Mouse (Mus musculus): ENCODE measurements around the gene Vars2.

Vars2 gene

GRCm38 (mm10) chr17:35693906-35694305, 26.5 kb upstream of the Vars2 start:
- no peak for DNase-seq (ENCODE audit: low read depth)

DNA sequence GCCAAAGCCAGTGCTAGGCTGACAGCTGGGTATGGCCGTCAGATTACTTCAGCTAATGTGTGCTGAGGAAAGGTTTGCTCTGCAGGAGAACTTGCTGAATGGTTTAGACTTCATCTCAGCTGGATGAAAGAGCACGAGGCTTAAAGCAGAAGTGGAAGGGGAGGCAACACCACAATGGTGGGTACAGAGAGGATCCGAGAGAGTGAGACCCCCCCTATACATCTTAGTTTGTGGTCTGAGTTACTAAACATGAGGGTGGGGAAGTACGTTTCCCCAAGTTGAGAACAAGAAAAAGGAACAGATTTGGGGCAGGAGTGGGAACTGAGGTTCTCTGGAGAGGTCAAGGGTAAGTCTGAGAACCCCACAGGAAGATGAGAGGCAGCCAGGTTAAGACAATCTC, 25.0 kb upstream of the Vars2 start:
- no peak for DNase-seq (ENCODE audit: low read depth)

DNA sequence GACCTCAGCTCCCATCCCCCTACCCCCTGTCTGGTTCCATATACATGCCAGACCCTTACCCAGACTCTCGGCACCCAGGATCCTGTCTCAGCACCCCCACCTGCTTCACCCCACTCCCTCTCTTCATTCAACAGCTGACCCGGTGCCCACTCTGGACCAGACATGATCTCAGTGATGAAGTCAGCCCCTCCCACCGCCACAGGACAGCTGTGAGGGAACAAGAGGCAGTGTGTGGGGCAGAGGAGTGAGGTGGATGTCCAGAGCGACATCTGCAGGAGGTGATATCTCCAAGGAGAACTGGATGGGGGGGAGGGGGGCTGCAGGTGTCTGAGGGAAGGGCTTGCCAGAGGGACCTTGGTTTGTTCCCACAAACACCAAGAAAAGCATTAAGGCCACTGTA, 24.4 kb upstream of the Vars2 start:
- no peak for DNase-seq (ENCODE audit: low read depth)

- no peak for DNase-seq (ENCODE audit: low read depth)
Observed at GRCm38 (mm10) chr17:35689936-35690645, 22.7 kb upstream of the Vars2 start.

GRCm38 (mm10) chr17:35688347-35689175, 21.2 kb upstream of the Vars2 start:
- DNase-seq (ENCODE audit: low read depth), result no peak

DNA sequence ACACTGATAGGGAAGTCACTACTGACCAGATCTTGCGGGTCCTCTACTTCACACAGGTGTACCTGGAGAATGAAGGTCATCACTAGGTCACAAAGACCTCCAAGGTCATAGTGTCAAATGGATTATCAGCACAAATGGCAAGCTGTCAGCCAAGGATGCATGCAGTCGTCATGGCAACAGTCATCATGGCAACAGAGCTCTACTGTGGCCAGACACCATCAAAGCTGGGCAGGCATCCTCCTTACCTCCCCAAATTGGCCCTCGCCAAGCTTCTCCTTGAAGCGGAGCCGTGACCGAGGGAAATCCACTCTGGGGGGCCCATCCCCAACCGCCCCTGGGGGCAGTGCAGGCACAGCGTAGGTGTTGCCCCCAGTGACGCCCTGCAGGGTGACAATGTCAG, 17.7 kb upstream of the Vars2 start:
- no peak for DNase-seq (ENCODE audit: low read depth)

DNA sequence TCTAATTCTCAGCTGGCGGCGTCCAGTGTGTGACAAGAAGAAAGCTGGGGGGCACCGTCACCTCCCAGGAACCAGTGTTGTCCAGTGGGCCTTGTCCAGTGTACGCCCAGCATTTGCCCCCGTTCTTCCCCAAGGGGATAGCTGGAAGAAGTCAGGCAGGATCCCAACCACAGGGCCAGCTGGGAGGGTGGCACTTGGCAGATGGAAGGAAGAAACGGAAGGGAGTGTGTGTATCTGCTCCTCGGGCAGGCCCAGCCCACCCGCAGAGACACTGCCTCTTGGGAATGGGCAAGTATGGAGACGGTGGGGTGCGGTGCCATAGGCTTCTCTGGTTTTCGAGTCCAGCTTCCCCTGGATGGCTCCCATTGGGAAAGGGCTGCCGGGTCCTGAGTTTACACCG, 14.6 kb upstream of the Vars2 start:
- no peak for DNase-seq (ENCODE audit: low read depth)

DNA sequence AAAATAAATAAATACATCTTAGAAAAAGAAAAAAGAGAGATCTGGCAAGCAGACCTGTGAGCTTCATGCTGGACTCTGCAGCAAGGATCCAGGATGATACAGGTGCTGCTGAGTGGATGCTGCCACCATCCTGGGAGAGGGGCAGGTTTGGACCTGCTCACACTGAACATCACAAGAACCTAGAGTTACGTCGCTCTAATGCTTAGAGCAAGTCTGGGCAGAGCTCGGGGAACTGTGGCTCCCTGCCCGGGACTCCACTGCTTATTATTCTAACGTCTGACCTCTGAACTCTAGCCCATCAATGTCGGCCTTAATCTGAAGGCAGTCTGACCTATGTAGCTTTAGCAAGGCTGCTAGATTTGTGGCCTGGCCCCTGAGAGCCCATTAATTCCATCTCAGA, 13.2 kb upstream of the Vars2 start:
- DNase-seq (ENCODE audit: low read depth), result no peak

- DNase-seq (ENCODE audit: low read depth), result peak; percentile 97
Observed at GRCm38 (mm10) chr17:35673416-35674035, 6.1 kb upstream of the Vars2 start, which contains the start of gene Gtf2h4. Gene Gtf2h4, minus strand, starts transcription at chr17:35673739.

DNA sequence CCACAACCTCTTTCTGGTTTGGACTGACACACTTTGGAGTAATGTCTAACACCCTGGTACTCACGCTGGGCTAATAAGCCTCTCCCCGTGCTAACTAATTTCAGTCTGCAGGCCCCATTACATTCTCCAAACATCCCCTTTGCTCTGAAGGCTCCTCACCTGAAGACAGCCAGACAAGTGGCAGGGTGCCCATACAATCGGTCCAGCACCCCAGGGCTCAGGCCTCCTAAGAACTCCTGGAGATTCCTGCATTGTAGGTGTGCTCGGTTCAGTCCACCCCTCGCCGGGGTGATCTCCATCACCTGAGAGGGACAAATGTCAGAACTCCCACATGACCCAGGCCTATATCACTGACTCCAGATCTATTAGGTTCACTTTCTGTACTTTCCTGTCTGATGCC, 5.1 kb upstream of the Vars2 start:
- DNase-seq (ENCODE audit: low read depth), result no peak

DNA sequence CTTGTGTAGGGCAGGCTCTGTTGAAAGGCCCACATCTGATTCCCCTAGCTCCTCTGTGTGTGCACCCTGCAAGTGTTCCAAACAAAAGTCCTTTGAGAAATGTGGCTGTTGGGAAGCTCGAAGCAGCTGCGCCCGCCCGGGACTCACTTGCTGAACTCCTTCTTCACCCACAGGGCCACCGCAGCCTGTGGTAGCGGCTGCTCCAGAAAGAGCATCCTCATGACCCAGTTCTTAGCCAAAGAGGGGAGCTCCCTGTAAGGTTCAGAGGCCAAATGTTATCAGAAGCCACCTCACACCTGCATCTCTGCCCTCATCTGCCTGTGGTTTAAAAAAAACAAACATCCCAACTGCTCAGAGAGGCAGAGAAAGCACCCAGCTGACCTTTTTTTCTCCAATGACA, 4.5 kb upstream of the Vars2 start:
- DNase-seq (ENCODE audit: low read depth), result no peak

DNA sequence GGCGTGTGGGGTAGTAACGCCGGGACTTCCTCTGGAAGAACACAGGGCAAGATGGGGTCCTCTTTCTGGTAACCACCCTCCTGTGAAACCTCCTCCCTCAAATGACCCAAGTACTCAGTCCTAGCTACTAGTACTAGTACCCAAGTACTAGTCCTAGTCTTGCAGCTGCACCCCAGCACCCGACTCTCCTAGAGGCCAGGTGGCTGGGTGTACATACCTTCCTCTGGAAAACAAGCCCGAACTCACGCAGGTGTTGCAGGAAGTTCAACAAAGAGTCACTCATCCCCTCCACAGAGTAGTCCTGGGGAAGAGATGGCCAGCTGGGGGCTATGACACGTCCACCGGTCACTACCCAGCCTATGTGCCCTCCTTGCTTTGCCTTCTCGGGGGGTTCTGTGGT, 2.3 kb upstream of the Vars2 start:
- no peak for DNase-seq (ENCODE audit: low read depth)

DNA sequence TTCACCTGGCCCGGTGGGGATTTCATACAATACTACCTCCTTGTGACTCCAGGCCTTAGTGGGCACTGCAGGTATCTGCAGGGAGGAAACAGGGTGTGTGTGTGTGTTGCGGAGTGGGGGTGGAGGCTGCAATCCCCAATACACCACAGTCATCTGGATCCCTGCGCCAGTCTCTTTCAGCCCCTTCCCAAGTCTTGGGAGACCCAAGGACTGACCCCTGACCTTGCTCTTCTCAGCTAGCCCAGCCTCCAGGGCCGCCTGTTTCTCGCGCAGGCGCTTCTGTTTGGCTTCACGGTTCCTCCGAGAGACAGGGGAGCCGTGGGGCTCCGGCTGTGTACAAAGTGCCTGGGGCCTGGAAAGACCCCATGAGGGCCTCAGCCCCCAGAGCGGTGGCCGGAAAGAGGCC, 538 bp downstream of the Vars2 start:
- DNase-seq (ENCODE audit: low read depth), result no peak

- DNase-seq (ENCODE audit: low read depth), result peak; percentile 90
Observed at GRCm38 (mm10) chr17:35665957-35666515, 1.4 kb downstream of the Vars2 start.

DNA sequence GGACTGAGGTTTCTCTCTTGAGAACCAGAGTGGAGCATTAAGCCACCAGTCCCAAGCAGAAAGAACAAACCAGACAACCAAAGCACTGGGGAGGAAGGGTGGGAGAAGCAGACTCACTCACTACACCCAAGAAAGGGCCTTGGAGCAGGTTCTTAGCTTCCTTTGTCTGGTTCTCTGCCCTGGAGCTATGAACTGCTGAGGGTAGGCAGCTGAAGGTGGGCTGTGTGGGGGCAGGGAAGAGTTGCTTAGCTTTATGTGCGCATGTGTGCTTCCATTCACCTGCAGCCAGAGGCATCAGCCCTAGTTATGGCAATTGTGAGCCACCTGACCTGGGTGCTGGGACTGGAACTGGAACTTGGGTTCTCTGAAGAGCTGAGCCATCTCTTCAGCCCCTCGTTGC, 14.3 kb downstream of the Vars2 start:
- DNase-seq (ENCODE audit: low read depth), result no peak

- DNase-seq (ENCODE audit: low read depth), result no peak
Observed at GRCm38 (mm10) chr17:35649429-35649828, 18.0 kb downstream of the Vars2 start.

GRCm38 (mm10) chr17:35643609-35644236, 23.7 kb downstream of the Vars2 start, which contains the start of gene Mucl3:
Gene Mucl3, minus strand, starts transcription at chr17:35643695.
- DNase-seq (ENCODE audit: low read depth), result no peak

DNA sequence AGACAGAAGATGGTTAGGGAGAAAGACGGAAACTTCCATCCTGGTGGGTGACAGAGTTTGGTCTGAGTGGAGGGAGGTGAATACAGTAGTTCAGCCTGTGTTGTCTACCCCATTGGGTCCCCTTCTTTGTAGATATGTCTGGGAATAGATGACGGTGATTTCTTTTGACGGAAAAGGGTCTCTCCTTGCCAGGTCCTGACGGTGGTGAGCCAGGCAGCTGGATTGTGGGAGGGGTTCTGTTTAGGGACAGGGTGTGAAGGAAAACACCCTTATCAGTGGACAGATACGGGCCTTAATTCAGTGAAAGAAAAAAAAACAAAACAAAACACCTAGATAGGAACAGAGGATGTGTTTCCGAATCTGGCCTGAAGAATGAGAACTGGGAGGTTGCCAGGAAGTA, 28.0 kb downstream of the Vars2 start:
- no peak for DNase-seq (ENCODE audit: low read depth)

DNA sequence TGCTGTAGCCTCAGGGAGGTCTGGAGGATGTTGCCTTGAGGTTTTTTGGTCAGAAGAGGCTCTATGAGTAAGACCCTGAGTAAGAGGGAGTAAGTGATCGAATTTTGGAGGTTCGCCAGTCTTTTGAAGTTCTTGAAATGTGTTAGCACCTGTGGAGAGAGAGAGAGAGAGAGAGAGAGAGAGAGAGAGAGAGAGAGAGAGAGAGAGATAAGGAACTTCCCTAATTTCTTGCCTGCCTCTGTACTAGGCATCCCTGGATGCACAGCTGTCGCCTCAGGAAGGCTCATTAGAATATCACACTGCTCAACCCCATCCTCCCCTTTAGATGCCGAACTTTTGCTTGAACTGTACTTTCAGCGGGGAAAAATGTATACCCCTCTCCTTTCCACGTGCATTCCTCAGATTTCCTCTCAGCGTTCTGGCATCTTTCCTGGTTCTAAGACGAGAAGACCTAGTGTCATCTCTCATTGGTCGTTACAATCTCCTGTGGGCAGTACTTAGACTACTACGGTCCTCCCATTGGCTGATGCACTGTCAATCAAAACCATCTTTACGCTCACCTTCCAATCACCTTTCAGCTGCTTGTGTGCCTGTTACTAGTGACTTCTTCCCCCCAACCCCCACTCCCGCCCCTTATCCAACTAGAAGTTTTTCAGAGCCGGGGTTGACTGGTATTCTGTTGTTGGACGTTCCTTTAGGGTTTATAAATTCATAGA, 28.8 kb downstream of the Vars2 start:
- DNase-seq (ENCODE audit: low read depth), result peak; percentile 98

- peak; percentile 83 for DNase-seq (ENCODE audit: low read depth)
Observed at GRCm38 (mm10) chr17:35636363-35636762, 31.0 kb downstream of the Vars2 start.

- peak; percentile 95 for DNase-seq (ENCODE audit: low read depth)
Observed at GRCm38 (mm10) chr17:35635699-35636111, 31.7 kb downstream of the Vars2 start.

Data from NIH3T3 (cell line).